Mouse (Mus musculus) embryonic fibroblast, embryonic 13.5 days (primary cell): ENCODE data around the gene Tubb2b.

Source experiments
- CTCF ChIP-seq: IDR thresholded peaks from 2 replicates; pipeline ENCODE4 v1.5.1; 2011; ENCODE audit warnings: mild to moderate bottlenecking, control low read depth, low read length, moderate library complexity, borderline replicate concordance; ENCODE audit not compliant: insufficient read depth
- POLR2A ChIP-seq: IDR thresholded peaks from 2 replicates; pipeline ENCODE4 v1.6.1; 2011; ENCODE audit warnings: low read depth, mild to moderate bottlenecking, control low read depth, low read length, moderate library complexity

DNA sequence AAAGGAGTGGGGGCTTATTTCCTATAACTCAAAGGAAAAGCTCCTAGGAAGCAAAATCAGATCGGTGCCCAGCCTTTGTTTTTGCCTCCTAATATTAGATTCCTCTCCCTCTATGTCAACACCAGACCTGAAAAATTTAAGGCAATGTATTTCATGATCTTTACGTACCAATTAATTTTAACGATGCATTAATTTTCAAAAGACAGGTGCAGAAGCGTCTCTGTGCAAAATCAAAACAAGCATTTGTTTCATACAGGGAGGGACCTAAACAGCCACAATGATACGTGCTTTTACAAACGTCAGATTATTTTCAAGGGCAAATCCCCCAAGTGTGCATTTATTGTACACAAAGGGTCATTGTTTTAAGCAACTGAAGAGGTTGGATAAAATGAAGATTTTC lies 2.6 kb upstream of the Tubb2b start:
- TF ChIP-seq CTCF (no peak), POLR2A (no peak)
